Mouse (Mus musculus): ENCODE measurements around the gene Esrra. TPM values are rescaled to one million over a fixed set of nuclear protein-coding genes. Genes with fewer than 3 reads are reported as not detected.

Gene Esrra
- polyA plus RNA-seq, 1 experiment from 2014 or later = 5.0 TPM

- ATAC-seq (ENCODE audit: low FRiP score) (no peak), DNase-seq (ENCODE audit: low spot score) (no peak)
- Histone ChIP-seq H3K27me3 (ENCODE audit: control insufficient read depth, insufficient read depth, low read length) (no peaks in the 10 kb centered on the region), H3K9me3 (ENCODE audit: control insufficient read depth, low read length) (no peaks in the 10 kb centered on the region), H3K4me2 (replicated peaks; ENCODE audit: low read depth, low read length) (no peak overlapping the region), H3K36me3 (ENCODE audit: control insufficient read depth, insufficient read depth, low read length) (no peaks in the 10 kb centered on the region), H3K4me1 (replicated peaks; ENCODE audit: control insufficient read depth, insufficient read depth, low read length) (no peaks in the 10 kb centered on the region), H3K27ac (ENCODE audit: low read depth, low read length) (no peak overlapping the region), H3K9ac (ENCODE audit: low read depth, low read length) (no peak overlapping the region), H3K4me3 (ENCODE audit: low read depth, low read length) (no peak overlapping the region)
- WGBS = 89% methylated on average over 1 of the region's 1 CpGs
Observed at GRCm38 (mm10) chr19:6874257-6874656, 47.4 kb downstream of the Esrra start.

GRCm38 (mm10) chr19:6872701-6873100 lies 48.9 kb downstream of the Esrra start:
- no peak for DNase-seq (ENCODE audit: low spot score)
- no peaks in the 10 kb centered on the region for H3K27me3 ChIP-seq (ENCODE audit: control insufficient read depth, insufficient read depth, low read length)
- no peak overlapping the region for H3K4me2 ChIP-seq (replicated peaks; ENCODE audit: low read depth, low read length)
- ATAC-seq (ENCODE audit: low FRiP score) = no peak
- WGBS = 78% methylated on average over 3 of the region's 3 CpGs
- no peaks in the 10 kb centered on the region for H3K9me3 ChIP-seq (ENCODE audit: control insufficient read depth, low read length)
- H3K4me3 ChIP-seq (ENCODE audit: low read depth, low read length) = no peak overlapping the region
- H3K9ac ChIP-seq (ENCODE audit: low read depth, low read length) = no peak overlapping the region
- H3K27ac ChIP-seq (ENCODE audit: low read depth, low read length) = no peak overlapping the region
- H3K36me3 ChIP-seq (ENCODE audit: control insufficient read depth, insufficient read depth, low read length) = no peaks in the 10 kb centered on the region
- no peaks in the 10 kb centered on the region for H3K4me1 ChIP-seq (replicated peaks; ENCODE audit: control insufficient read depth, insufficient read depth, low read length)

GRCm38 (mm10) chr19:6871574-6872271 lies 49.9 kb downstream of the Esrra start:
- Histone ChIP-seq H3K4me2 (replicated peaks; ENCODE audit: low read depth, low read length) (no peak overlapping the region), H3K36me3 (ENCODE audit: control insufficient read depth, insufficient read depth, low read length) (no peaks in the 10 kb centered on the region), H3K4me1 (replicated peaks; ENCODE audit: control insufficient read depth, insufficient read depth, low read length) (no peaks in the 10 kb centered on the region), H3K9ac (ENCODE audit: low read depth, low read length) (no peak overlapping the region), H3K9me3 (ENCODE audit: control insufficient read depth, low read length) (no peaks in the 10 kb centered on the region), H3K4me3 (ENCODE audit: low read depth, low read length) (no peak overlapping the region), H3K27me3 (ENCODE audit: control insufficient read depth, insufficient read depth, low read length) (no peaks in the 10 kb centered on the region), H3K27ac (ENCODE audit: low read depth, low read length) (no peak overlapping the region)
- peak; percentile 25 for DNase-seq (ENCODE audit: low spot score)
- 59% methylated on average over 5 of the region's 5 CpGs for WGBS
- ATAC-seq (ENCODE audit: low FRiP score) = no peak

- no peak for DNase-seq (ENCODE audit: low spot score)
- no peaks in the 10 kb centered on the region for H3K27me3 ChIP-seq (ENCODE audit: control insufficient read depth, insufficient read depth, low read length)
- H3K36me3 ChIP-seq (ENCODE audit: control insufficient read depth, insufficient read depth, low read length) = no peaks in the 10 kb centered on the region
- no peak overlapping the region for H3K4me2 ChIP-seq (replicated peaks; ENCODE audit: low read depth, low read length)
- H3K4me3 ChIP-seq (ENCODE audit: low read depth, low read length) = no peak overlapping the region
- H3K9me3 ChIP-seq (ENCODE audit: control insufficient read depth, low read length) = no peaks in the 10 kb centered on the region
- 9% methylated on average over 5 of the region's 5 CpGs for WGBS
- no peaks in the 10 kb centered on the region for H3K4me1 ChIP-seq (replicated peaks; ENCODE audit: control insufficient read depth, insufficient read depth, low read length)
- no peak overlapping the region for H3K9ac ChIP-seq (ENCODE audit: low read depth, low read length)
- no peak for ATAC-seq (ENCODE audit: low FRiP score)
- no peak overlapping the region for H3K27ac ChIP-seq (ENCODE audit: low read depth, low read length)
Observed at GRCm38 (mm10) chr19:6869355-6869754, 52.3 kb downstream of the Esrra start.

GRCm38 (mm10) chr19:6861451-6861850 lies 60.2 kb downstream of the Esrra start:
- no peak for DNase-seq (ENCODE audit: low spot score)
- Histone ChIP-seq H3K9ac (ENCODE audit: low read depth, low read length) (no peak overlapping the region), H3K4me1 (replicated peaks; ENCODE audit: control insufficient read depth, insufficient read depth, low read length) (no peaks in the 10 kb centered on the region), H3K4me3 (ENCODE audit: low read depth, low read length) (no peak overlapping the region), H3K4me2 (replicated peaks; ENCODE audit: low read depth, low read length) (no peak overlapping the region), H3K9me3 (ENCODE audit: control insufficient read depth, low read length) (no peaks in the 10 kb centered on the region), H3K36me3 (ENCODE audit: control insufficient read depth, insufficient read depth, low read length) (no peaks in the 10 kb centered on the region), H3K27me3 (ENCODE audit: control insufficient read depth, insufficient read depth, low read length) (no peaks in the 10 kb centered on the region), H3K27ac (ENCODE audit: low read depth, low read length) (no peak overlapping the region)
- WGBS = 92% methylated on average over 4 of the region's 4 CpGs
- ATAC-seq (ENCODE audit: low FRiP score) = no peak

Other genes with a start within 250 kb of the Esrra start
- 5.2 and 5.8 TPM in 2 replicates for gene Rps6ka4, start 81.2 kb downstream of the Esrra start, polyA plus RNA-seq (2014; fragmentation: Nextera tagmentation; extraction: Ambion mirVana)
- gene Ccdc88b, start 63.6 kb downstream of the Esrra start, polyA plus RNA-seq (2014; fragmentation: Nextera tagmentation; extraction: Ambion mirVana) = 0.42 and 0.74 TPM in 2 replicates
- 142 and 147 TPM in 2 replicates for gene Trmt112, start 12.1 kb downstream of the Esrra start, polyA plus RNA-seq (2014; fragmentation: Nextera tagmentation; extraction: Ambion mirVana)
- gene Prdx5, start 11.7 kb downstream of the Esrra start, polyA plus RNA-seq (2014; fragmentation: Nextera tagmentation; extraction: Ambion mirVana) = 126 and 138 TPM in 2 replicates
- 0.54 TPM in 1 of 2 replicates, not detected in the other for gene Catsperz, start 3.6 kb upstream of the Esrra start, polyA plus RNA-seq (2014; fragmentation: Nextera tagmentation; extraction: Ambion mirVana)
- gene Kcnk4, start 12.7 kb upstream of the Esrra start, polyA plus RNA-seq (2014; fragmentation: Nextera tagmentation; extraction: Ambion mirVana) = 0.18 and 0.49 TPM in 2 replicates
- gene Bad, start 20.0 kb upstream of the Esrra start, polyA plus RNA-seq (2014; fragmentation: Nextera tagmentation; extraction: Ambion mirVana) = 61.7 and 63.9 TPM in 2 replicates
- 27.9 and 34.0 TPM in 2 replicates for gene Gpr137, start 20.7 kb upstream of the Esrra start, polyA plus RNA-seq (2014; fragmentation: Nextera tagmentation; extraction: Ambion mirVana)
- gene Ppp1r14b, start 53.2 kb upstream of the Esrra start, polyA plus RNA-seq (2014; fragmentation: Nextera tagmentation; extraction: Ambion mirVana) = 180 and 249 TPM in 2 replicates
- 14.6 and 14.8 TPM in 2 replicates for gene Plcb3, start 54.7 kb upstream of the Esrra start, polyA plus RNA-seq (2014; fragmentation: Nextera tagmentation; extraction: Ambion mirVana)
- gene Fkbp2, start 58.7 kb upstream of the Esrra start, polyA plus RNA-seq (2014; fragmentation: Nextera tagmentation; extraction: Ambion mirVana) = 73.7 and 79.3 TPM in 2 replicates
- 21.4 TPM in 2 replicates for gene Vegfb, start 65.8 kb upstream of the Esrra start, polyA plus RNA-seq (2014; fragmentation: Nextera tagmentation; extraction: Ambion mirVana)
- gene Dnajc4, start 70.8 kb upstream of the Esrra start, polyA plus RNA-seq (2014; fragmentation: Nextera tagmentation; extraction: Ambion mirVana) = 18.8 and 22.5 TPM in 2 replicates
- gene Nudt22, start 74.3 kb upstream of the Esrra start, polyA plus RNA-seq (2014; fragmentation: Nextera tagmentation; extraction: Ambion mirVana) = 19.3 and 19.9 TPM in 2 replicates
- 10.6 and 11.1 TPM in 2 replicates for gene Trpt1, start 74.3 kb upstream of the Esrra start, polyA plus RNA-seq (2014; fragmentation: Nextera tagmentation; extraction: Ambion mirVana)
- gene Fermt3, start 97.7 kb upstream of the Esrra start, polyA plus RNA-seq (2014; fragmentation: Nextera tagmentation; extraction: Ambion mirVana) = 7.3 and 7.6 TPM in 2 replicates
- 376 and 390 TPM in 2 replicates for gene Stip1, start 118.2 kb upstream of the Esrra start, polyA plus RNA-seq (2014; fragmentation: Nextera tagmentation; extraction: Ambion mirVana)
- 2.8 and 3.1 TPM in 2 replicates for gene Macrod1, start 135.0 kb upstream of the Esrra start, polyA plus RNA-seq (2014; fragmentation: Nextera tagmentation; extraction: Ambion mirVana)
- gene Flrt1, start 183.9 kb upstream of the Esrra start, polyA plus RNA-seq (2014; fragmentation: Nextera tagmentation; extraction: Ambion mirVana) = 4.6 and 5.6 TPM in 2 replicates